Mouse (Mus musculus): ENCODE data around the gene Pcsk6.
"Not testable (repeated sequence)": the region's sequence is repeated elsewhere in the genome, so short reads cannot be mapped to it uniquely, and the experiment has no call there.

The Pcsk6 gene

DNA sequence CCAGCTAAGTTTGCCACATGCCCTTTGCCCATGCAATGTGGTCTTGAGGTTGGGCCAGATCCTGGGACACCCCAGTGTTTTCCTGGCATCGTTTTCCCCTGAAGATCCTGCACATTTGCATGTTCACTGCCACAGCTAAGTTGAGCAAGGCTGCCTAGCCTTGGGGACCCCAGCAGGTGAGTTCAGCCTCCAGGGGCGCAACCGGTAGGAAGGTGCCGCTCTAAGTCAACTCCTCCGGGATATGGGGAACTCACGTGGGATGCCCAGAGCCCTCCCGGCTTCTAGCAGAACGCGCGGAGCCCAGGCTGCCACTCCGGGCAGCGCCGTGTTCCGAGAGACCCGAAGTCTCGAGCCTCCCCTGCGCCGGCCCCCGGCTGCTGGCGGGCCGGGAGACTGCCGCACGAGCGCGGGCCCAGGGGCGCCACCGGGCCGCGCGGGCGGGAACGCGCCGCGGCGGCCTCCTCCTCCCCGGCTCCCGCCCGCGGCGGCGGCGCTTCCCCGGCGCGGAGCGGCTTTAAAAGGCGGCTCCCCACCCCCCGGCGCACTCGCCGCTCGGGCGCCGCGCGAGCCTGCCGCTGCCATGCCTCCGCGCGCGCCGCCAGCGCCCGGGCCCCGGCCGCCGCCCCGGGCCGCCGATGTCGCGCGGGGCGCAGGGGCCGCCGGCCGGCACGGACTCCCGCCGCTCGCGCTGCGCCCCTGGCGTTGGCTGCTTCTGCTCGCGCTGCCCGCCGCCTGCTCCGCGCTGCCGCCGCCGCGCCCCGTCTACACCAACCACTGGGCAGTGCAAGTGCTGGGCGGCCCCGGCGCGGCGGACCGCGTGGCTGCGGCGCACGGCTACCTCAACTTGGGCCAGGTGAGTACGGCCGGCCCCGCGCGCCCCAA is at the start of gene Pcsk6:
TSS of gene Pcsk6 (plus strand) at position 144 of the 882 bp plus-strand sequence.
- DNase-seq (ENCODE audit: low read depth, low spot score) = no peak

DNA sequence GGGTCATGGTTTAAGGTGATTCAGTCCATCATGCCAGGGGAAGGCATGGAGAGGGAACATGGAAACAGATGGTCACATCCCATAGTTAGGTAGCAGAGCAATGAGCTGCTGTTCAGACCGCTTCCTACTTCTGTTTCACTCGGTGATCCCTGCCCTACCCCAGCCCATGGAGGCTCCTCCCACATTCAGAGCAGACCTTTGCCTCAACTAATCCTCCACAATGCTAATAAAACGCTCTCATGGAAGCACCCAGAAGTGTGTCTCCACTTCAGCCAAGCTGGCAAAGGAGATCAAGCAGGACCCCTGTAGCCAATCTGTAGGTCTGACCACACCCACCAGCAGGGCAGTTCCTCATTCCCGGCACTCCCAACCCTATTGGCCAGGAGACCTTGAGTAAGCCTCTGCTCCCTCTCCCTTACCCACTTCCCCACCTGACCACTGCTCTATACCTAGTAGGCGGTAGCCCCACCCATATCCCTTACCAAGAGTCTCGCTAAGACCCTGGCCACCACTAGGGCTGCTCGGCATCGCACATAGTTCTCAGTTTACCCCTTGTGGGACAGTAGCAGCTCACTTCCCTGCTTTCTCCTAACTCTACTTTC is 47.8 kb upstream of the Pcsk6 start:
- DNase-seq (ENCODE audit: low read depth, low spot score) = no peak

DNA sequence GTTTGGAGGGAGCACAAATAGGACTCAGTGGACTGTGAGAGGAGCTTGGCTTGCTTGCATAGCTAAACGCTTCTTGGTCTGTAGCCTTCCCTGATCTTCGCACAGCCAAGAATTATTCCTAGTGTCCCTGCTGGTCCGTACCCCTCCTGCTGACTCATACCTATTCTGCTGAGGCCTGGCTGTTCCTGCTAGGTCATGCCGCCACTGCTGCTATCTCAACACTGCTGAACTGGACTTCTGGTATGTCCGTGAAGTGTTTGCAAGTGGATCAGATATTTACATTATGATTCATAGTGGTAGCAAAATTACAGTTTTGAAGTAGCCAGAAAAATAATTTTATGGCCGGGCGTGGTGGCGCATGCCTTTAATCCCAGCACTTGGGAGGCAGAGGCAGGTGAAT is 44.0 kb upstream of the Pcsk6 start:
- DNase-seq (ENCODE audit: low read depth, low spot score) = no peak

- DNase-seq (ENCODE audit: low read depth, low spot score) = no peak
Observed at GRCm38 (mm10) chr7:65820391-65820790, 41.1 kb upstream of the Pcsk6 start.

DNA sequence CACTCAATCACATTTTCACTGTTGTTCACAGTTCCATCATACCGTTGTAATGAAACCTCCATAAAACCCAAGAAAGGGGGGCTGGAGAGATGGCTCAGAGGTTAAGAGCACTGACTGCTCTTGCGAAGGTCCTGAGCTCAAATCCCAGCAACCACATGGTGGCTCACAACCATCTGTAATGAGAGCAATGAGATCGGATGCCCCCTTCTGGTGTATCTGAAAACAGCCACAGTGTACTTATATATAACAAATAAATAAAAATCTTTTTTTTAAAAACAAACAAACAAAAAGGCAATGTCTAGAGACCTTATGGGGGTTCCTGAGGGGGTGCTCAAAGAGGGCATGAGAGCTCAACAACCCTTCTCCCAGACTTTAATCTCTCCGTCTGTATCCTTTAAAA is 39.6 kb upstream of the Pcsk6 start:
- DNase-seq (ENCODE audit: low read depth, low spot score) = not testable (repeated sequence)

DNA sequence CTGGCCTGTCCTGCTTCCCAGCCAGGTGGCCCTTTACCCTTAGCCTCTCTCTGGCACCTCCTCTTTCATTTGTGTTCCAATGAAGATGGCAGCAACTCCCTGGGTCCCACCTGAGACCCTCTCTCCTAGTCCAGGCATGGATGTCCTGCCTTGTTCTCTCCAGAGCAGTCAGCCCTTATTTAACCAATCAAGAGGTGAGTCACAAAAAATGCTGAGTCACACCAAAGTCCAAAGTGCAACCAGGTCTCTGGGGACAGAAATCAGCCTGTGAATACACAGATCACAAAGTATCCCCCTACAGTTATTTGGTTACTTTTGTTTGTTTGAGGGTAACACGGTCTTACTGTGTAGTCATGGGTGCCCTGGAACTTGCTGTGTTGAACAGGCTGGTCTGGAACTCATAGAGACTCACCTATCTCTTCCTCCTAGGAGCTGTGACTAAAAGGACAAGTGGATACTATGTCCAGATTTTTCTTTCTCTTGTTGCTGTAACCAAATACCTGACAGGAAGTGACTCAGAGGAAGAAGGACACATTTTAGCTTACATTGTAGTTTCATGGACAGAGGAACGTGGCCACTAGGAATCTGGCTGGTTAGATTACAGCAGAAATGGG is 38.9 kb upstream of the Pcsk6 start:
- DNase-seq (ENCODE audit: low read depth, low spot score) = no peak

DNA sequence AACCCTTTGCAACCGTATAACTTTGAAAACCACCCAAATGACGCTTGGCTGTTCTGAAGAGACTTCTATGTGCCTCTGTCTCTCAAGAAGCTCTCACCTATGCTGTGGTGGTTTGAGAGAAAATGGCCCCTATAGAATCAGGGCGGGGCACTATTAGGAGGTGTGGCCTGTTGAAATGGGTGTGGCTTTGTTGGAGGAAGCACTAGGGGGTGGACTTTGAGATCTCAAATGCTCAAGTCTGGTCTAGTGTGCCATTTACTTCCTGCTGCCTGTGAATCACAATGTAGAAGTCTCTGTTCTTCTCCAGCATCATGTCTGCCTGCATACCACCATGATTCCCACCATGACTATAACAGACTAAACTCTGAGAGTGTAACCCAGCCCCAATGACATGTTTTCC is 21.8 kb upstream of the Pcsk6 start:
- no peak for DNase-seq (ENCODE audit: low read depth, low spot score)

DNA sequence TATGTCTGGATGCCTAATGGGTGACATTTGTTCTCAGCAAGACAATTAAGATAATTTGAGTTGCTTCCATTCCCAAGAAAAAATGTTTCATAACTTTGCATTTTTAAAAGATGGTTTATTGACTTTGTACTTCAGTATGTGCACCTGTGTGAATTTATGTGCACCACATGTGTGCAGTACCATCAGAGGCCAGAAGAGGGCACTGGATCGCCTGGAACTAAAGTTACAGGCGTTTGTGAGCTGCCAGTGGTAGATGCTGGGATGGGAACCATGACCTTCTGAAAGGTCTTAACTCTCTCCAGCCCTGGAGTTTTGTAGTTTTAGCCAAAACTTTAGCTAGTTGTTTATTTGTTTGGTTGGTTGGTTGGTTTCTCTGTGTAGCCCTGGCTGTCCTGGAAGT is 18.3 kb upstream of the Pcsk6 start:
- DNase-seq (ENCODE audit: low read depth, low spot score) = no peak

GRCm38 (mm10) chr7:65860981-65861380 is 553 bp upstream of the Pcsk6 start:
- no peak for DNase-seq (ENCODE audit: low read depth, low spot score)

DNA sequence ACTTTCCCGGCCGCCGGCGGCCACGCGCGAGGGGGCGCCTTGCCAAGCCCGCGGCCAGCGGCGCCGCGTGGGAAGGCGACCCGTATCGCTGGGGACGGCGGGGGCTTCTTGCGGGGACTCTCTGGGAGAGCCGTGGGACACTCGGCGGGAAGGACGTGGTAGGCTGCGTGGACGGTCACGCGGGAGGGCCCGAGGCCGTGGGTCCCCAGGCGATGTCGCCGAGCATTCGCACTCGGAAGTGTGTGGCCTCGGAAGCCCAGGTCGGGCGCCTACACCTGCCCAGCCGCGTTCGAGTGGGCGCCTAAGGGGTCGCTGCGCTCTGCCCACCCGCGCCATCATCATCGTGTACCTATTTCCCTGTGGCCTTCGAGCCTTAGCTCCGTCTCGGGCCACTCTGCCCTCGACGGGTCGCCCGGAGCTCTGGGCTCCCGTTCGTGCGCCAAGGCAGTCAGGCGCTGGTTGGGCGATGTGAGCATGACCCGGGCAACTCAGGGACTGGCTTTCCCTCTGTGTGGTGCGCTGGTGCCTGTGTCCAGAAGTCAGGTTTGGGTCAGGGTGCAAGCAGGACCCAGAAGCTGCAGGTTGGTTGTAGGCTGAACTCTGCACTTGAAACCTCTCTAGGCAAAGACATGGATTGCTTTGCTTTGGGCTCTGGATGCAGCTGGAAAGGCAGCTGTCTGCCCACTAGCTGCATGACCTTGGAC is 1.1 kb downstream of the Pcsk6 start:
- DNase-seq (ENCODE audit: low read depth, low spot score) = no peak

DNA sequence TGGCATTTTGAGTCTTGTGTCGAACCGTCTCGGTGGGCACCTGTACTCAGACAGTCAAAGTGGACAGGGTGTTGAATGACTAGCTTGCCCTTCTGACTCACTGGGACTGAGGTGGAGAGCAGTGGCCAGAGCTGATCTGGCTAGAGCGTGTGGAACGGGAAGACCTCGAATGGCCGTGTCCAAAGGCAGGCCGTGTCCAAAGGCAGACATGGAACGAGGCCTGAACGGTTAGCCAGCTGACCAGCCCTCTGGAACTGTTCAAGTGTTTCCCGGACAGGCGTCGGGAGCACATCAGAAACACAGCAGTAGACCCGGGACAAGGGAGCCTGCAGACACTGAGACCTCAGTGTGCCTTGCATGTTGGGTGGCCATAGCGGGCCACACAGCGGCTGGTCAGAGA is 7.6 kb downstream of the Pcsk6 start:
- DNase-seq (ENCODE audit: low read depth, low spot score) = no peak

- no peak for DNase-seq (ENCODE audit: low read depth, low spot score)
Observed at GRCm38 (mm10) chr7:65869794-65870193, 8.3 kb downstream of the Pcsk6 start.

DNA sequence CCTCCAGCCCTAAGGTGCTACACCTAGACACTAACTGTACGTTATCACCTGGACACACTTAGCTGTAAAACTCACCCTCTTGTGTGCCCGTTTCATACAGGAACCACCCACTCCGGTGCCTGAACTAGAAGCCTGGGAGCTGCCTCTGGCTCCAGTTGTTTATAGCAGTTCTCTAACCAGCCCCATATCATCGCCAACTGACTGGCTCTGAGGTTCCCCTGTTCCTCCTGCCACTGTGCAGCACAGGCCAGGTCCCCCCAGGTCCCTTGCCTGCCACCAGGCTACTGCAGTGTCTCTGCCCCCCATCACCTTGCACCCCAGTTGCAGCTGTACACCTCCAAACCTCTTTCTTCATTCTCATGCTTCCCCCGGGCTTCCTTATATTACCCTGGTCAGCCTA is 8.7 kb downstream of the Pcsk6 start:
- no peak for DNase-seq (ENCODE audit: low read depth, low spot score)

DNA sequence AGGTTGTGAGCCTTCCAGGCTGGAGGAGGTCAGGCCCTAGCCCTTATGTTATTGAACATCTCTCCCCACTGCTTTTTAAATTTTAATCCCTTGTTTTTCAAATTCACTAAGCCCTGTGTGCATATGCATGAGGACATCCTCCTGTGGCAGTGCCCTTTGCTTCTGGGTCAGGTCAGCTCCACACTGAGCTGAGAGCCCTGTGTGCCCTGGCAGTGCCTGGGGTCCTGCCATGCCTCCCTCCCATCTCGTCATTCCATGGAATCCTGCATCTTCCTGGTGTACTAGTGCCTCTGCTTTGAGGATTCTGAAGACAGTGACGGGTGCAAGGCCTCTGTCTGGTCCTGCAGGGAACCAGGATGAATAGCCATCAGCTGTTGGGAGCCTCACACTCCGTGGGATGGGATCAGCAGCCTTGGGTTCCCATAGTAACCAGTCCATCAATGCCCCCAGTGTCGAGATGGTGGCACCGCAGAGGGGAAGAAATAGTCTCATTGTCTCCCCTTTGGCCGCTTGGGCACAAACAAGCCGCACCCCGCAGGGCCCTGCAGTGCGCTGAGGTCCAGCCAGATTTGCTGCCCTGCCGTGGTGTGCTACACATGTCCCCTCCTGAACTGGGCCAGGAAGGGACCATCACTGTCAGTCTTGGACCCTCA is 9.5 kb downstream of the Pcsk6 start:
- no peak for DNase-seq (ENCODE audit: low read depth, low spot score)

GRCm38 (mm10) chr7:65871851-65872250 is 10.3 kb downstream of the Pcsk6 start:
- no peak for DNase-seq (ENCODE audit: low read depth, low spot score)

DNA sequence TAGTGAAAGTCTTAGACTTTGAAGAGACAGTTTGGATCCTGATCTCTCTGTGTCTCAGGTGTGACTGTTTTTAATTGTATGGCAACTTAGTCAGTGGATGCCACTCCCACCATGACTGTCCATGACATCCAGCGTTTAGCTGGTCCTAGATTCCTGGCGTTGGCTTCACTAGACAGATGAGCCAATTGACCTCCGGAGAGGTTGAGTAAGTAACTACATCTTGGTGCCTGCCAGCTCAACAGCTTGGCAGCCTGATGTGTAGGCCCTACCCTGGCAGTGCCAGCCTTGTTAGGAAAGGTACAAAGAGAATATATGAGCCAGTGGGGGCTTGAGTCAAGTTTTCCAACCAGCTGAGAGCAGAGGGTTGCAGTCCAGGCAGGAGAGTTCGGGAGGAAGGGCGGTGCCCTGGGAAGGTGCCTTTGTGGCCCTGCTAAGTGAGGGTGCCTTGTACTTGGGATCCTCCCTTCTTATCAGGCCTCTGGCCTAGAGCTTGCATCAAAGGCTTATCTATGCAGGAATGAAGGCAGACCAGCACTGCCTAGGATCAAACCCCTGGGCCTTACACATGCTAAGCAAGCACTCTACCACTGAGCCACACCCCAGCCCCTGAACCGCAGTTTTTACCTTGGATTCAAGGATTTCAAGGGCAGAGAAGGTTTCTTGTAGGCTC is 11.8 kb downstream of the Pcsk6 start:
- DNase-seq (ENCODE audit: low read depth, low spot score) = no peak

- DNase-seq (ENCODE audit: low read depth, low spot score) = no peak
Observed at GRCm38 (mm10) chr7:65873902-65874301, 12.4 kb downstream of the Pcsk6 start.

DNA sequence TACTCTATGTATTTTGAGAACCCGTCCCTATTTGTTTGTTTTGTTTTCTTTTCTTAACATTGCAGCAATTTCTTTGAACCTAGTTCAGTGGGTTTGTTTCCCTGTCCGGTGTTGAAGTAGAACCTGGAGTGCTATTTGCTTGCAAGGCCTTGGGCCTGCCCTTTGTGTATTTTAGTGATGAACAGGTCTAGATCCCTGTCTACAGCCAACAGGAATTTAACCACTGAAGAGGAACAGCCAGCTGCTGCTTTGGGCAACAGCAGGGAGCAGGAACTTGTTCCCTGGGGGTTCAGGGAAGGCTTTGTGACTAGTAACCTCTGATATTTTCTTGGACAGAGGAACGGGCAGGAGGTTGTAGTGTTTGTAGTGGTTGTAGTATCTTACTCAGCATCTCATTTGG is 15.1 kb downstream of the Pcsk6 start:
- DNase-seq (ENCODE audit: low read depth, low spot score) = no peak

DNA sequence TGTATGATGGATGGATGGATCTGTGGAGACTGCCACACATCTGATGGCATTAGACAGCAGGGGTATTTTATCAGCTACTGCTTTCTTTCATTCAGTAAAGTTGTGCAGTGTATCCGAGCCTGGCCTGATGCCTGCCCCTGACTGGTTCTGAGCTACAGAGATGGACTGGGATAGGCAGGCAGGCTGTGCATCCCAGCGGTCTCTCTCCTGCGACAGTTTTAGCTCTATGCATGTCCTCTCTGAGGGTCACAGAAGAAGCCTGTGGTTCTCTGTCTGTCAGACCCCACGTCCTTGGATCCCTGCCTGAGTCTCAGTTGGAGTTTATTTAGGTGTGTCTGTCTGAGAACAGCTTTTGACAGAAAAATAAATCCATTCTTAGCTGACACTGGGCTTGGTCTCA is 16.7 kb downstream of the Pcsk6 start:
- no peak for DNase-seq (ENCODE audit: low read depth, low spot score)

DNA sequence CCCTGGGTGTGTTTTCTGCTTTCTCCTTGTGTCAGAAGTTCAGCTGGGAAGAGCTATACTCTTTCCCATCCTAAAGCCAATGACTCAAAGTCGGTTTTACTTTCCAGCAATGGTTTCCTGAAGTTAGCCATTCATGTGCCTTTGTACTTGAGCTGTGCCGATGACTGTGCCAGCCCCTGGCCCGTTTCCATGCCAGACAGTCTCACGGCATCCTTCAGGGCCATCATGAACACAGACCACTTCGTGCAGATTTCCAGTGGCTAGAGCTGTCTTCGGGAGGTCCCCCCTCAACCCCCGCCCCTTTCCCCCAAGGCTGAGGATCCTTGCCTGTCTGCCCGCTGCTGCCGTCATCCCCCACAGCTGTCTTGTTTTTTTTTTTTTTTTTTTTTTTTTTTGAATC is 17.8 kb downstream of the Pcsk6 start:
- no peak for DNase-seq (ENCODE audit: low read depth, low spot score)

DNA sequence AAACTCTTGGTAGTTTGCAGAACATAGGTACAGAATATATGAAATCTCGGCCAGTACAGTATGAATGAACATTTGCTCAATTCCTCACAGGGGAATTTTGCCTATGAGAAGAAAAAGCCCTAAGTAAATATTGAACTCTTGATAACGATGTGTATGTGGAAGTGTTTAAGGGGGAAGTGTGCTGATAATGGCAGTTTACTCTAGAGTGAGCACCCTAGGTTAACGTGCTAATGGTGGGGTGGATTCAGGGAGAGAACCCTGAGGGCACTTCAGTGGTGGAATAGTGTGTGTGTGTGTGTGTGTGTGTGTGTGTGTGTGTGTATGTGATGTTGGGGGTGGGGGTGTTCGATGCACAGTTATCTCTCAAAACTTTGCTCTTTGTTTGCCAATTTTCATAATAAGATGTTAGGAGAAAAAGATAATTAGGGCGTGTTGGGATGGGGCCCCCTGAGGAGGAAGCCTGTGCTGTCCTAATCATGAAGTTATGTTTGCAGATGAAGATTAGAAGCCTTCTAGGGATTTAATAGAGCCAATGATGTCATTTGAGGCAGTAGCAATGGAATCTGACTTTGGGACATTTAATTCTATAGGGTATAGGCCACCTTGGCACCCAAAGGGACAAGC is 19.2 kb downstream of the Pcsk6 start:
- DNase-seq (ENCODE audit: low read depth, low spot score) = no peak
